Mouse (Mus musculus): Measurements from ENCODE around the gene Timmdc1.

DNA sequence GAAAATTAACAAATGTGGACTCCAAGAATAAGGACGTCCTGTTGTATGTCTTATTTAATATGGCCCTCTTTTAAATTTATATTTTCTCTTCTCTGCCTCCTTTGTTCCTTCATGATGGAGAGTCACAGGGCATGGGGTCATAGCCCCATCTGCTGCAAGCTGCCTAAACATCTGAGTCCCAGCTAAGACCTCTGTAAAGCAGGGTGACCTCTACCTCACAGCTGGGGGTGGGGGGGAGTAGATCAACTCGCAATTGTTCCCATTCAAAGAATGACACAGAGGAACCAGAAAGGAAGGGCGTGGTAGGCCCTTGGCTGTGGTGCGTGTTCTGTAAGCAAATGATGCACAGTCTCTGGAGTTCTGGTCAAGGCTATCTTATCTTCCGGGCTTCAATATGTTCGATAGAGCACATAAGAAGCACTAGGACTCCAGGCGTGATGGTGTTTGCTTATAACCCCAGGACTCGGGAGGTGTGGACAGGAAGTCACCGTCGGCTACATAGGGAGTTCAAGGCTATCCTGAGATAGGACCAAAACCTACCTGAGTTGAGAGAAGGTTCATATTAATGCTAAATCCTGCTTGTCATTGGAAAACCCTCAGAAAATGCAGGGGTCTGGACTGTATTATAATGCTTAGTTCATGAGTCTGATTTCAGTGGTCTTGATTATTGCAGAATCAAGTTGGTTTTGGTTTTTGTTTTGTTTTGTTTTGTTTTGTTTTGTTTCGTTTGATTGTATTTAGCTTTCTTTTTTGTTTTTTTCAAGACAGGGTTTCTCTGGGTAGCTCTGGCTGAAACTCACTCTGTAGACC, 50.6 kb downstream of the Timmdc1 start:
- TF ChIP-seq CTCF (IDR thresholded peaks at IDR 0.05; ENCODE audit: extremely low read depth, insufficient read length, insufficient replicate concordance, low read depth, low read length) (no peak), POLR2A (IDR thresholded peaks at IDR 0.05; ENCODE audit: low read depth, low read length) (no peak)
